In genomic region chr14:60737202-60737611, GRCm38 (mm10) we compare ENCODE assay signal across 9 mouse cellular contexts. TPM values are rescaled to one million over a fixed set of nuclear protein-coding genes. Genes with fewer than 3 reads are reported as not detected.
DNase-seq lines count a peak whose midpoint lies in the region; ATAC-seq and TF ChIP-seq lines count a peak whose summit lies in the region.
"Had no signal": no experiment of that assay in that cellular context is flagged by ENCODE, and none has a peak within 500 bp of the region (broad histone marks: within the 10 kb centered on the region; RNA-seq: fewer than 3 reads in every experiment).

No protein-coding gene starts in this region.

- no peak for DNase-seq in heart, postnatal 14 days
- peak; percentile 35 to 45 for DNase-seq in CD8-positive naive resting alpha-beta T cell, adult 2 months (ENCODE audit: low read depth in 2 of 2, low spot score in 2 of 2)
- no peak for DNase-seq in liver, postnatal 0 days
- DNase-seq in retina, embryonic 14.5 days (ENCODE audit: low spot score): no peak
- DNase-seq in frontal cortex, postnatal 36 days (ENCODE audit: low spot score in 2 of 2): no peak
- DNase-seq: right cerebral cortex, postnatal 14 days had no signal

- TF ChIP-seq EP300 in liver, postnatal 0 days (IDR thresholded peaks at IDR 0.05; ENCODE audit: low read depth): no peak

- intact Hi-C loops in heart, postnatal 14 days (cut with DNase I): no loop called here

- TF ChIP-seq CTCF in liver, postnatal 0 days (IDR thresholded peaks at IDR 0.05; ENCODE audit: low read depth): no peak

- H3K27ac ChIP-seq in heart, embryonic 16.5 days (ENCODE audit: low read length): peak overlapping the region; percentile 96
- H3K27ac ChIP-seq in forebrain, embryonic 16.5 days (ENCODE audit: low read length): peak overlapping the region; percentile 50
- peak overlapping the region; percentile 95 for H3K27ac ChIP-seq in liver, postnatal 0 days (ENCODE audit: low read depth)

- H3K4me3 ChIP-seq in heart, embryonic 16.5 days (ENCODE audit: low read length): peak overlapping the region; percentile 31; the same call in 1 of the 2 replicates
- no peak overlapping the region for H3K4me3 ChIP-seq in forebrain, embryonic 16.5 days (replicated peaks; ENCODE audit: low read length)
- 0 out of 2 replicates have a peak overlapping the region, but pooled peaks have one; percentile 25 for H3K4me3 ChIP-seq in liver, postnatal 0 days (ENCODE audit: low read depth, low read length)

- no peaks in the 10 kb centered on the region for H3K9me3 ChIP-seq in heart, embryonic 16.5 days (replicated peaks; ENCODE audit: control insufficient read depth, low read length)
- no peaks in the 10 kb centered on the region for H3K9me3 ChIP-seq in forebrain, embryonic 16.5 days (ENCODE audit: control insufficient read depth, low read length)
- H3K9me3 ChIP-seq in liver, postnatal 0 days (ENCODE audit: low read length): no peaks in the 10 kb centered on the region

- H3K4me1 ChIP-seq in heart, embryonic 16.5 days (ENCODE audit: control insufficient read depth, insufficient read depth, low read length): peaks cover 83% of the 10 kb centered on the region
- H3K4me1 ChIP-seq in forebrain, embryonic 16.5 days (replicated peaks; ENCODE audit: control insufficient read depth, insufficient read depth, low read length): peaks cover 75% of the 10 kb centered on the region
- peaks cover 56% of the 10 kb centered on the region for H3K4me1 ChIP-seq in liver, postnatal 0 days (ENCODE audit: insufficient read depth)

- ATAC-seq in heart, embryonic 16.5 days (replicated peaks; ENCODE audit: extremely low read depth, insufficient read depth, low FRiP score): no peak
- no peak for ATAC-seq in forebrain, embryonic 16.5 days
- ATAC-seq in liver, postnatal 0 days: 0 out of 2 replicates have a peak, but pooled peaks have one; percentile 1
- no peak for ATAC-seq in erythroid progenitor cell, adult 5-6 weeks (replicated peaks; ENCODE audit: low FRiP score, poor library complexity, severe bottlenecking)

- H3K9ac ChIP-seq in heart, embryonic 16.5 days (ENCODE audit: low read length): 0 out of 2 replicates have a peak overlapping the region, but pooled peaks have one; percentile 0
- no peak overlapping the region for H3K9ac ChIP-seq in forebrain, embryonic 16.5 days (replicated peaks; ENCODE audit: low read depth, low read length)
- 0 out of 2 replicates have a peak overlapping the region, but pooled peaks have one; percentile 34 for H3K9ac ChIP-seq in liver, postnatal 0 days (replicated peaks)

- no peaks in the 10 kb centered on the region for H3K36me3 ChIP-seq in heart, embryonic 16.5 days (ENCODE audit: control insufficient read depth, insufficient read depth)
- H3K36me3 ChIP-seq in forebrain, embryonic 16.5 days (ENCODE audit: control insufficient read depth, insufficient read depth): no peaks in the 10 kb centered on the region
- H3K36me3 ChIP-seq in liver, postnatal 0 days (replicated peaks; ENCODE audit: insufficient read depth, low read length): peaks cover 6% of the 10 kb centered on the region; the same call in 1 of the 2 replicates

- no peaks in the 10 kb centered on the region for H3K27me3 ChIP-seq in heart, embryonic 16.5 days (ENCODE audit: control insufficient read depth, insufficient read depth, low read length)
- no peaks in the 10 kb centered on the region for H3K27me3 ChIP-seq in forebrain, embryonic 16.5 days (replicated peaks; ENCODE audit: control insufficient read depth, insufficient read depth, low read length)
- no peaks in the 10 kb centered on the region for H3K27me3 ChIP-seq in liver, postnatal 0 days (ENCODE audit: insufficient read depth, low read length)

- peak overlapping the region; percentile 63 for H3K4me2 ChIP-seq in heart, embryonic 16.5 days (ENCODE audit: low read depth, low read length)
- H3K4me2 ChIP-seq in forebrain, embryonic 16.5 days (ENCODE audit: low read length): no peak overlapping the region
- peak overlapping the region; percentile 58 for H3K4me2 ChIP-seq in liver, postnatal 0 days (ENCODE audit: low read depth, low read length)

- WGBS in heart, embryonic 16.5 days: 21% methylated on average over 7 of the region's 7 CpGs
- 13% methylated on average over 7 of the region's 7 CpGs for WGBS in forebrain, embryonic 16.5 days
- 20% methylated on average over 7 of the region's 7 CpGs for WGBS in liver, postnatal 0 days (ENCODE audit: insufficient replicate concordance)

RNA-seq across cellular contexts. Expression of gene C1qtnf9, which starts 30.7 kb away (rescaled TPM):
- 3.7 and 4.0 TPM in 2 replicates for polyA plus RNA-seq in heart, embryonic 16.5 days (2015; fragmentation: Nextera tagmentation; extraction: Ambion mirVana)
- 10 to 100 TPM; 42.8 to 43.8 TPM for total RNA-seq in heart, postnatal 14 days (2021)
- polyA plus RNA-seq in forebrain, embryonic 16.5 days (2015; fragmentation: Nextera tagmentation; extraction: Ambion mirVana): 0.21 TPM in 1 of 2 replicates, not detected in the other
- 0.25 and 0.49 TPM in 2 replicates for polyA plus RNA-seq in liver, postnatal 0 days (2015; fragmentation: Nextera tagmentation; extraction: Ambion mirVana)
- total RNA-seq in erythroid progenitor cell, adult 5-6 weeks (2015; ENCODE audit: low replicate concordance): not detected in 2 replicates
- not detected in 2 replicates for total RNA-seq in erythroid progenitor cell, adult 5-6 weeks (2017; ENCODE audit: low replicate concordance)

RNA-seq across cellular contexts. Expression of gene Mipep, which starts 47.2 kb away (rescaled TPM):
- polyA plus RNA-seq in heart, embryonic 16.5 days (2015; fragmentation: Nextera tagmentation; extraction: Ambion mirVana): 32.6 and 33.2 TPM in 2 replicates
- 10 to 100 TPM; 51.6 to 52.2 TPM for total RNA-seq in heart, postnatal 14 days (2021)
- 20.5 and 25.4 TPM in 2 replicates for polyA plus RNA-seq in forebrain, embryonic 16.5 days (2015; fragmentation: Nextera tagmentation; extraction: Ambion mirVana)
- polyA plus RNA-seq in liver, postnatal 0 days (2015; fragmentation: Nextera tagmentation; extraction: Ambion mirVana): 5.6 and 6.1 TPM in 2 replicates
- total RNA-seq in erythroid progenitor cell, adult 5-6 weeks (2015; ENCODE audit: low replicate concordance): 2.9 and 5.4 TPM in 2 replicates
- total RNA-seq in erythroid progenitor cell, adult 5-6 weeks (2017; ENCODE audit: low replicate concordance): 1.9 and 4.2 TPM in 2 replicates

Comparison
In these comparisons a context has a peak if more than half of its experiments do, and no peak if none do; other contexts are left out.
1. DNase-seq: peak in CD8-positive naive resting alpha-beta T cell, adult 2 months (2 of 2); none in heart, postnatal 14 days (0 of 2), liver, postnatal 0 days (single experiment), retina, embryonic 14.5 days (single experiment) and frontal cortex, postnatal 36 days (0 of 2).
2. Peak in every context shown above with its lines, with median percentiles within 50 percentile points of each other: H3K27ac ChIP-seq.